Mouse (Mus musculus) midbrain, embryonic 11.5 days (tissue): ENCODE measurements at regions not wholly inside any gene's neighbourhood (a gene's known extent, or its start where the extent isn't known, plus 50 kb on each side); places are given as distances from the start of the nearest gene placed in this dataset.

Experiments
- ATAC-seq: fragments of 200-750 bp; cut with Nextera tagmentation; 2 replicates; pipeline ENCODE4 v1.8.0; 2017; ENCODE audit warnings: moderate TSS enrichment, moderate library complexity; ENCODE audit not compliant: low FRiP score
- DNase-seq: peaks from one replicate; pipeline ENCODE4 v3.0.0; 2015; ENCODE audit warnings: low spot score; ENCODE audit errors: missing footprints
- H3K27ac ChIP-seq: fragments of 300-500 bp; sonication (generic); 2 replicates; pipeline ENCODE4 v1.5.1; 2014; ENCODE audit warnings: low read depth, low read length
- H3K27me3 ChIP-seq: fragments of 300-500 bp; sonication (generic); 2 replicates; pipeline ENCODE4 v1.6.1; 2014; ENCODE audit warnings: mild to moderate bottlenecking, low read length, moderate library complexity, mixed read lengths; ENCODE audit not compliant: control insufficient read depth, insufficient read depth
- H3K36me3 ChIP-seq: fragments of 300-500 bp; sonication (generic); 2 replicates; pipeline ENCODE4 v1.6.1; 2014; ENCODE audit warnings: mild to moderate bottlenecking, low read length, moderate library complexity, mixed read lengths; ENCODE audit not compliant: control insufficient read depth, insufficient read depth
- H3K4me1 ChIP-seq: fragments of 300-500 bp; sonication (generic); 2 replicates; pipeline ENCODE4 v1.6.1; 2014; ENCODE audit warnings: low read length; ENCODE audit not compliant: control insufficient read depth, insufficient read depth
- H3K4me2 ChIP-seq: fragments of 300-500 bp; sonication (generic); 2 replicates; pipeline ENCODE4 v1.6.1; 2014; ENCODE audit warnings: mild to moderate bottlenecking, moderate library complexity
- H3K4me3 ChIP-seq: fragments of 300-500 bp; sonication (generic); 2 replicates; pipeline ENCODE4 v1.5.1; 2014; ENCODE audit warnings: low read depth, low read length
- H3K9ac ChIP-seq: fragments of 300-500 bp; sonication (generic); 2 replicates; pipeline ENCODE4 v1.6.1; 2014; ENCODE audit warnings: low read length
- H3K9me3 ChIP-seq: fragments of 300-500 bp; sonication (generic); 2 replicates; pipeline ENCODE4 v1.6.1; 2016; ENCODE audit warnings: low read length; ENCODE audit not compliant: control insufficient read depth
- WGBS: fragments of 180-500 bp; shearing (Covaris S2); extraction: QIAGEN DNeasy Blood & Tissue Kit; methylation state at CpG from one replicate; pipeline ENCODE4 v1.1.7; 2014; 5-methylcytosine and 5-hydroxymethylcytosine counted together

DNA sequence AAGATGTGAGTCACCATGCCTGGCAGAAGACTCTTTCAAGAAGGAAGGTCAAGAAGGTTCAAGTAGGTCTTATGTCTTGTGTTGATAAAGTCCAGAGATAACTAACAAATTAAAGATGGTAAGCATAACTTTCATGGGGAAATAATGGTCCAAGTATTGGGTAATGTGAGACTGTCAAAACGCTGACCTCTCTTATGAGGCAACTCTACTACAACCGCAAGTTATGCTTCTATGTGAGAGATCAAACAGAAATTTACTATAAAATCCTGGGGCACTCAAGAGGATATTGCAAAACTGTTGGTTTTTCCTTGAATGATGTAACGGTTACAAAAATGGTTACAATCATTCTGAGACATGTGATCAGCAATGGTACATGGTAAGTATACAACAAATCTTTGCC is 192.6 kb upstream of the Kit start:
- Histone ChIP-seq H3K27me3 (no peaks in the 10 kb centered on the region), H3K4me1 (peaks cover 2% of the 10 kb centered on the region; the same call in 1 of the 2 replicates), H3K9me3 (no peaks in the 10 kb centered on the region), H3K36me3 (no peaks in the 10 kb centered on the region), H3K4me3 (no peak overlapping the region), H3K27ac (no peak overlapping the region), H3K4me2 (no peak overlapping the region), H3K9ac (no peak overlapping the region)
- DNase-seq, result no peak
- WGBS, result 92% methylated on average over 3 of the region's 3 CpGs
- ATAC-seq, result no peak

DNA sequence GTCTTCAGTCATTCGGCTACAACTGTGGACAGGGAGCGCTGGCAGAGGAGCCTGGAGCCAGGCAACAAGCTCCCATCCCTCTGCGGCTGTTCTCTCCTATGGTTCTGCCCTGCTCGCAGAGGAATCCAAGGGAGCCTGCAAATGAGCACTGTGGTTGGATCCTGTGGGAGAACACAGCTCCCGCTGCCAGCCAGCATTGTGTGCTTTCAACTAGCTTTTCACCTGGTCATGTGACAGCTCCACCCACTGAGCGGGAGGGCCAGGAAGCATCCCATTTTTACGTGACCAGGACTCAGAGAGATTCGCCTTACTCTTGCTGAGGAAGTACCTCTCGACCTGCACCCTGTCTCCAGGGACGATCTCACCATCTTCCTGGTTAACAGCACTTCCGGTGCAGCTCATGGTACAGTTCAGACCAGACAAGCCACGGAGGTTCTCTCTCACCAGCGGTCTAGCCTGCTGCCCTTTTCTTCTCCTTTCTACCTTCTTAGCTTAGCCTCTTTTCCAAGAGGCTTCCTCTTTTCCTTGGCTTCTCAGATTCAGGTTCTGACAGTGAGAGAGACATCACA is 186.7 kb upstream of the Kit start:
- H3K4me2 ChIP-seq, result no peak overlapping the region
- DNase-seq (no peak), ATAC-seq (no peak)
- no peak overlapping the region for H3K9ac ChIP-seq
- no peaks in the 10 kb centered on the region for H3K36me3 ChIP-seq
- no peaks in the 10 kb centered on the region for H3K4me1 ChIP-seq
- no peak overlapping the region for H3K27ac ChIP-seq
- WGBS, result 46% methylated on average over 13 of the region's 13 CpGs
- no peaks in the 10 kb centered on the region for H3K27me3 ChIP-seq
- H3K4me3 ChIP-seq, result no peak overlapping the region
- H3K9me3 ChIP-seq, result no peaks in the 10 kb centered on the region

DNA sequence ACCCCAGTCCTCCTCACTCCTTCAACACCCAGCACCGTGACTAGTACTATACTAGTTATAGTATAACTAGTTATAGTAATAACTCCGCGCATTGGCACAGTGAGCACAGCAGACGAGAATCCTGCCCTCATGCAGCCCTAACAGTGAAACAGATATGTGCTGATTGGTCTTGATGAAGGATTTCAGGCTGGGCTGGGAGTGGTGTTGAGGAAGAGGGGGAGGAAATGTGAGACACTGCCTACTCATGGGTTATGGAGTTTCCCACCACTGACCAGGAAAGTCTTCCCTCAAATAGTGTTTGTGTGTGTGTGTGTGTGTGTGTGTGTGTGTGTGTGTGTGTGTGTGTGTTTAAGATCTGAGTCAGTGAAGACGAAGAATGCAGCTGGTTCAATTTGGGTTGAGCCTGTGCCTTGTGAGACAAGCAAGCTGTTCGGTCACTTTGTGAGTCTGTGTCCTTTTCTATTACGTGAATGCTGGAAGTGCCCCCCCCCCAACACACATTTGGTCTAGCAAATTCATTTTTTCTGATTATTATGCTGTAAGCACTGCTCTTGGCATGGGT is 185.9 kb upstream of the Kit start:
- 94% methylated on average over 7 of the region's 7 CpGs for WGBS
- H3K4me2 ChIP-seq, result no peak overlapping the region
- DNase-seq, result no peak
- no peaks in the 10 kb centered on the region for H3K36me3 ChIP-seq
- H3K27me3 ChIP-seq, result no peaks in the 10 kb centered on the region
- H3K9me3 ChIP-seq, result no peaks in the 10 kb centered on the region
- no peaks in the 10 kb centered on the region for H3K4me1 ChIP-seq
- no peak for ATAC-seq
- no peak overlapping the region for H3K4me3 ChIP-seq
- H3K27ac ChIP-seq, result no peak overlapping the region
- H3K9ac ChIP-seq, result no peak overlapping the region

DNA sequence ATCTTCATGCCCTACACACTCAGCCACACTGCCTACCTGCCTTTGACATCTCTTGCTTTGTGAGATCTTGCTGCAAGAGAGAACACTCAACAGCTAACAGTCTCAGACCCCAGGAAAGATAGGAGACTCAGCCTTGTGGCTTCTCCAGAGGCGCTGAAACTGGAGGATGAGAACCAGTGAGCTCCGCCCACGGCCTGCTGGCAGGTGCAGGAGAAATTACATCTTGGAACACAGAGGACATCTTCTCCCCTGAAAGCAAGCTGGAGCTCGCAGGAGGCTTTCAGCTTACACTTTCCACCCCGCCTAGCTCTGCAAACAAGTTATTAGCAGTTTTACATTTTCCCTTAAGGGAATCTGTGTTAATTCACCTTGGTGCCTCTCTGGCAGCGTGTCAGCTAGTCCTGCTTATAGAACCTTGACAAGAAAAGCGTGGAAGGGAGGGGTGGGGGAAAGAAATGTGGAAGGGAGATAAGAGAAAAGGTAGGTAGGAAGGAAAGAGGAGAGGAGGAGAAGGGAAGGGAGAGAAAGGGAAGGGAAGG is 185.2 kb upstream of the Kit start:
- 77% methylated on average over 7 of the region's 7 CpGs for WGBS
- H3K9me3 ChIP-seq, result no peaks in the 10 kb centered on the region
- H3K27ac ChIP-seq, result no peak overlapping the region
- H3K36me3 ChIP-seq, result no peaks in the 10 kb centered on the region
- no peak overlapping the region for H3K9ac ChIP-seq
- no peaks in the 10 kb centered on the region for H3K27me3 ChIP-seq
- no peak overlapping the region for H3K4me3 ChIP-seq
- ATAC-seq (no peak), DNase-seq (no peak)
- H3K4me1 ChIP-seq, result no peaks in the 10 kb centered on the region
- H3K4me2 ChIP-seq, result no peak overlapping the region

DNA sequence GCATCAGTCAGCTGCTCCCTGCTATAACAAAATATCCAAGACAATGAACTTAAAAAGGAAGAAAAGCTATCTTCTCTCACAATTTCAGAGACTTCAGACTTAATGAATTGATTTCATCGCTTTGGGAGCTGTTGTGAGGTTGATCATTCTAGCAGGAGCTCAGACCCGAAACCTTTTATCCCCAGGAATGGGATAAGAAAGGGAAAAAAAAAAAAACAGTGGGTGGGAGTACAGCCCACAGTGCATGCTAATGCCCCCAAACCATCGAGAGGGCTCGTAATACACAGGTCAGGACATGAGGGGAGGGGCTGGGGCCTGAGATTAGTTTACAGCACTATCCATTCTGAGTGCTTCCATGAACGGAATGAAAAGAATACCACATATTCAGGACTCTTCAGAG is 175.9 kb upstream of the Kit start:
- WGBS, result 68% methylated on average over 5 of the region's 5 CpGs
- no peak overlapping the region for H3K27ac ChIP-seq
- H3K36me3 ChIP-seq, result no peaks in the 10 kb centered on the region
- ATAC-seq (no peak), DNase-seq (no peak)
- no peaks in the 10 kb centered on the region for H3K27me3 ChIP-seq
- H3K9me3 ChIP-seq, result no peaks in the 10 kb centered on the region
- no peak overlapping the region for H3K9ac ChIP-seq
- peaks cover 3% of the 10 kb centered on the region; the same call in 1 of the 2 replicates for H3K4me1 ChIP-seq
- no peak overlapping the region for H3K4me2 ChIP-seq
- H3K4me3 ChIP-seq, result no peak overlapping the region

DNA sequence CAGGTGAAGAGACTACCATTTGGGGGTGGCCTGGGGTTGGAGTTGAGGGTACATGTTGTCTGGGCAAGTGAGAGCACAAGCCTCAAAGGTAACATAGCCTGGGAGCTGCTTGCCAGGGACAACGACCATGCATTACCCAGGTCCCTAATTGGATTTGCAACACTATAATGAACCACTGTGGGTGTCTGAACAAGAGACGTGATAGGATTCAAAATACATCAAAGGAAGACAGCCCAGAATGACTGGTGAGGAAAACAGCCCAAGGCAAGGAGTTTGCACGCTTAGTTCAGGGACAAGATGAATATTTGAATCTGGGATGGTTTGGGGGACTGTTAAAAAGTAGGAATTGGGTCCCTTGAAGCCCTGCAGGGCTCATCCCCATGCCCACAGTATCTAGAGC is 173.0 kb upstream of the Kit start:
- Histone ChIP-seq H3K4me3 (no peak overlapping the region), H3K9ac (no peak overlapping the region), H3K27me3 (no peaks in the 10 kb centered on the region), H3K4me2 (no peak overlapping the region), H3K4me1 (peaks cover 8% of the 10 kb centered on the region; the same call in 1 of the 2 replicates), H3K9me3 (no peaks in the 10 kb centered on the region), H3K27ac (no peak overlapping the region), H3K36me3 (no peaks in the 10 kb centered on the region)
- DNase-seq (no peak), ATAC-seq (no peak)
- WGBS, result 24% methylated on average over 3 of the region's 3 CpGs

DNA sequence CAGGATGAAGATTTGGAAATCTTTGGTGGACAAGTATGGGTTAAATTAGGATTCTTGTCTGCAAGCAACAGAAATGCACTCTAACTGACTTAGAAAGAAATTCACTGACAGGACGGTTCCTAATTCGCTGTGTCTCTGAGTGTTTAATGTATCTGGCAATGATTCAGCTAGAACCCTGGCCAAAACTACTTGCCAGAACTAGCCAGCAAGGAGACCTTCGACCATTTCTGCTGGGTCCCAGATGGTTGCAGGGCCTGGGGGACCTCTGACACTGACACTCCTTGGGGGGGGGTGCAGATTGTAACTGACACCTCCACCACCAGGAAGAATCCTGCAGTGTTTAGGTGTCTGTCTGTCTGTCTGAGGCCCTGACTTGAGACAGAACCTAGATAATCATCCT is 172.1 kb upstream of the Kit start:
- H3K4me3 ChIP-seq, result no peak overlapping the region
- peaks cover 8% of the 10 kb centered on the region; the same call in 1 of the 2 replicates for H3K4me1 ChIP-seq
- H3K27me3 ChIP-seq, result no peaks in the 10 kb centered on the region
- H3K4me2 ChIP-seq, result no peak overlapping the region
- no peak for DNase-seq
- H3K9me3 ChIP-seq, result no peaks in the 10 kb centered on the region
- 79% methylated on average over 3 of the region's 3 CpGs for WGBS
- H3K27ac ChIP-seq, result no peak overlapping the region
- no peaks in the 10 kb centered on the region for H3K36me3 ChIP-seq
- H3K9ac ChIP-seq, result no peak overlapping the region
- no peak for ATAC-seq

DNA sequence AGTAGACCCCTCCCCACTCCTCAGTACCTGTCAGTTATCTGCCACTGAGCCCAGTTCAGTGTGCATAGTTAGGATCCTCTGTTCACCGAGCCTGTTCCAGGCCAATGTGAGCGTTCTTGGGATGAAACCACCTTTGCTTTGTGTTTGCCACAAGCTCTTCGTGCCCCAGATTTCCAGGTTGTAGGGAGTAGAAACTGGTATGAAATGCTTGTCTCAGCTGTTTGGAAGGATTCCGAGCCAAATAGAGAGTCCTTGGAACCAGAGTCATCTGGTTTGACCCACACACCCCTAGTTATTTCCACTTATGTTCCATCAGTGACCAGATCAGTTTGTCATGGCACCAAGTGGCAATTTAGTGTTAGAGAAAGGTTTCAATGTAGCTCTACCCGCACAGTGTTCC is 171.2 kb upstream of the Kit start:
- Histone ChIP-seq H3K27ac (no peak overlapping the region), H3K36me3 (no peaks in the 10 kb centered on the region), H3K9me3 (no peaks in the 10 kb centered on the region), H3K27me3 (no peaks in the 10 kb centered on the region), H3K4me1 (peaks cover 10% of the 10 kb centered on the region; the same call in 1 of the 2 replicates), H3K4me3 (no peak overlapping the region), H3K9ac (no peak overlapping the region), H3K4me2 (no peak overlapping the region)
- DNase-seq, result no peak
- ATAC-seq, result no peak
- 93% methylated on average over 5 of the region's 5 CpGs for WGBS

DNA sequence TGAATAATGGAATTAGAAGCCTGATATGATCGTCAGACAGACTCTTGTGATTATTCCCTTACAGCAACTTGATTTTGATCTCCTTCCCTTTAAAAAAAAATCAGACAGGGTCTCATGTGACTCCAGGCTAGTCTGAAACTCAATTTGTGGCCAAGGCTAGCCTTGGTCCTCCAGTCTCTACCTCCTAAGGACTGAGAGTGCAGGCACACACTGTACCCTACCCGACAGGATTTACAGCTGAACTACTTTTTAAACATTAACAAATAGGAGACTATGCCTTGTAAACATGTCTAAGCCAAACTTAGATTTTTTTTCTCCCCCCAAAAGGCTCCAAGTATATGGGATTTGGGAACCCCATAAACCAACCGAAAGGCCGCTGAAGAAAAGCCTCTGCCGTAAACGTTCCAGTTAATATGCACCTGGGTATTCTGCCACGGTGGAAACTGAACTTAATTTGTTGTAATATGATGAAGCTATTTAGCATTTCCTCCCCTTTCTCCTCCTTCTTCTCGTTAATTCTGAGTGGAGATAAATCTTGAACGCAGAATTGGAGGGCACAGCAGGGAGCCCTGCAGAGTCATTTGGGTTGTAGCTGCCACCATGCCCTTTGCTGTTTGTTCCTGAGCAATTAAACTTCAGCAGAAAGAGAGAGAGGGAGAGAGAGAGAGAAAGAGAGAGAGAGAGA is 170.0 kb upstream of the Kit start:
- Histone ChIP-seq H3K4me2 (no peak overlapping the region), H3K4me3 (no peak overlapping the region), H3K4me1 (peaks cover 11% of the 10 kb centered on the region; the same call in 1 of the 2 replicates), H3K9ac (no peak overlapping the region), H3K27me3 (no peaks in the 10 kb centered on the region), H3K27ac (no peak overlapping the region), H3K9me3 (no peaks in the 10 kb centered on the region), H3K36me3 (no peaks in the 10 kb centered on the region)
- no peak for ATAC-seq
- DNase-seq, result no peak
- 71% methylated on average over 9 of the region's 9 CpGs for WGBS
